Mouse (Mus musculus) left cerebral cortex, postnatal 10 days (tissue): ENCODE measurements around the gene Diaph2. TPM values are rescaled to one million over a fixed set of nuclear protein-coding genes. Genes with fewer than 3 reads are reported as not detected.

Experiments
- DNase-seq, 2 experiments: peaks; one replicate each; pipeline ENCODE4 v3.0.0; 2021 to 2022; ENCODE audit warnings: low spot score in 2 of 2, mixed read lengths in 1 of 2; ENCODE audit errors: extremely low spot score in 1 of 2
- intact Hi-C: fragments of 180-260 bp; cut with DNase I; formaldehyde crosslinking; loops from one replicate; pipeline ENCODE4 v1.15.1; 2025
- total RNA-seq, 2 experiments: library from RNA; stranded (reverse); gene quantifications; 2 replicates each; pipeline ENCODE4 v1.2.3; 2021

The Diaph2 gene
- 10 to 100 TPM; 14.7 to 14.9 TPM for total RNA-seq

GRCm38 (mm10) chrX:129749571-129750061, at the start of gene Diaph2:
Diaph2 (plus strand) TSS chrX:129749742.
- intact Hi-C loops: no loop called here
- DNase-seq: peak; percentile 47 to 88

- intact Hi-C loops: no loop called here
- DNase-seq: peak in 1 of 2 experiments; percentile 32
These were observed 47.8 kb upstream of the Diaph2 start for GRCm38 (mm10) chrX:129701634-129702312.

DNA sequence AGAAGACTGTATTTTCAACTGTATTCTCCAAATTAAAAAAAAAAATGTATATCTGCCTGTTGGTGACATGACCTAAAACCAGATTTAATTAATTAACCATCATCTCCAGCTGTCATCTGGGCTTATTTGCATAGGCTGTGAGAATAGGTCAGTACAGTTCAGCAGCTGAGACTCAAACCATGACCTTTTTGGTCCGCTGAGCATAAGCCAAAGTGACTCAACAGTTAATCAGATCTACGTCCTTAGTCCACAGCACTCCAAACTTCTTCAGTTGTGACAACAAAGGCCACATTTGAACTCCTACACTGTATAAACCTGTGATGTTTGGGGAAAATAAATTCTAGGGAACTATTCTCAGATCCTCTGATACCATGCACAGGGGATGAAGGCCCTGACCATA, 39.9 kb upstream of the Diaph2 start:
- no peak for DNase-seq
- intact Hi-C loops: no loop called here

GRCm38 (mm10) chrX:129728717-129729220, 20.8 kb upstream of the Diaph2 start:
- no peak for DNase-seq
- intact Hi-C loops: no loop called here

DNA sequence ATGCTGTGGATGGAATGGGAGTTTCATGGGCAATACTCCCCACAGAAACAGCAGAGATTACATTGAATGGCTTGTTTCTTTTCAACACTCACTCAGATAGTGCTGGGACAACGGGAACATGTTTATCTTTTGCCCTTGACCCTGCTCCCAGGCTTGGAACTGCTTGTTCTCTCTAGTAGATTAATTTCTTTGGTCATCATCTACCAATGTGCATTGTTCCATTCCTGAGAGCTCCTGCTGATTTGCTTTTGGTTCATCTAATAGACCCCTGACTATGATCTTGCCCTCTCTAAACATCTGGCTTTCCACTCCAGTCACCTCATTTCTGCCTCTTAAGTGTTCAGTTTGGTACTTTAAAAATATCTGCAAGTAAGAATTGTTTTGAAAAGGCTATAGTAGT, 13.0 kb upstream of the Diaph2 start:
- intact Hi-C loops: no loop called here
- no peak for DNase-seq

DNA sequence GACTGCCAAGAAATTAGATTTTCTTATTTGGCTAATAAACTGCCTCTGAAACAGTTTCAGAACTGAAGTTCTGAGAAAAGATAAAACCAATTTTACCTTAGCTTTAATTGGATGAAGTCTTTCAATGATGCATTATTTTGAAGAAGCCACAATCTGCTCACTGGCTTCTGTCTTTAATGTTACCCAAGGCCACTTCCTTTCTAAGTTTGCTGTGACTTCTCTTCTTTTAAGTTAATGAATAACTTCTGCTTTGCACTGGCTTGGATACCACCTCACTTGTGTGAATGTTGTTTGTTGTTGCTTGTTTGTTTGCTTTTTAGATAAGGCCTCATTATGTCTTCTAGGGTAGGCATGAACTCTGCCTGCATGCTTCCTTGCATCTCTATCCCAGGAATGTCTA, 10.3 kb upstream of the Diaph2 start:
- DNase-seq: no peak
- intact Hi-C loops: no loop called here

DNA sequence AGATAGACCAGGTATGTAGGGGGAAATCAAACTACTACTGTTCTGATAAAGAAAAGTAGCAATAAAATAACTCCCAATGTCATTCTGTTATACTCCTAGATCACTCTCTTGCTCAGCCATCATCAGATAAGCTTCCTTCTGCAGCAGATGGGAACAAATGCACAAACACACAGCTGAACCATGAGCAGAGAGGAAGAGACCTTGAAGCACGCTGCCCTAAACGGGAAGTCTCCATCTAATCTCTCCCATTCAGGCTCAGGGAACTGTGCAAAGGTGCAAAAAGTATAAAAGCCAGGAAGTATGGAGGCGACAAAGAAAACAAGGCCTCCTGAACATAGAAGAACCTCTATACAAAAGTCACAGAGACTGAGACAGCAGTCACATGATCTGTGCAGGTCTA, 6.6 kb upstream of the Diaph2 start:
- DNase-seq: no peak
- intact Hi-C loops: no loop called here

DNA sequence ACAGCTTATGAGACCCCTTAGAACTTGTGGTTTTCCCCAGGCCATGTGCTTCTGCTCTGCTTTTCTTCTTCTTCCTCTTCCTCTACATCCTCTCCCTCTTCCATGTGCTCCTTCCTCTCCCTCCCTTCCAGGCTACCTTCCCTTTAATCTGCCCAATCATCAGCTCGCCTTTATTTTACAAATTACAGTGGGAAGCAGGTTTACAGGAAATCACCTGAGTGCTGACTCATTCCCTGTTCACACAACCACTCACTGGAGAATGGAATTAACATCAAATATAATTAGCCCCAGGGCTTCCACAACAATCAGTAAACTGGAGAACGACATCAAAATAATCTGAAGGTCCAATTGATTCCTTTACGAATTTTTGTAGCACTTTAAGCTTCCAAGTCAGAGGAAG, 3.6 kb upstream of the Diaph2 start:
- intact Hi-C loops: no loop called here
- DNase-seq: no peak

DNA sequence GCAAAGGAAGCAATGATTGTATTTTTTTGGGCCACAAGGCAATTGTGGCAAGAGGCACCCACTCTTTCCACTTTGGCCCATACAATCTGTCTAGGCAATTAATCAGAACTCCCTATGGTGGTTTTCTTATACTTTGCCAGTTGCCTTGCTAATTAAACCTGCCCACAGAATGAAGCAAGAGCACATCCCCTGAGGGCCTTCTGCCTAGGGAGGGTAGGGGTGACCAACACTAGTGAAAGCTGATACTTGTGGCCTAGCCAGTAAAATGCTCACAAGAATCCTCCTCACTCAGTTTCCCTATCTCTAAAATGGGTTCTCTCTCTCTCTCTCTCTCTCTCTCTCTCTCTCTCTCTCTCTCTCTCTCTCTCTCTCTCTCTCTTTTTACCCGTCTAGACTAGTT, 440 bp upstream of the Diaph2 start:
- no peak for DNase-seq
- intact Hi-C loops: no loop called here

DNA sequence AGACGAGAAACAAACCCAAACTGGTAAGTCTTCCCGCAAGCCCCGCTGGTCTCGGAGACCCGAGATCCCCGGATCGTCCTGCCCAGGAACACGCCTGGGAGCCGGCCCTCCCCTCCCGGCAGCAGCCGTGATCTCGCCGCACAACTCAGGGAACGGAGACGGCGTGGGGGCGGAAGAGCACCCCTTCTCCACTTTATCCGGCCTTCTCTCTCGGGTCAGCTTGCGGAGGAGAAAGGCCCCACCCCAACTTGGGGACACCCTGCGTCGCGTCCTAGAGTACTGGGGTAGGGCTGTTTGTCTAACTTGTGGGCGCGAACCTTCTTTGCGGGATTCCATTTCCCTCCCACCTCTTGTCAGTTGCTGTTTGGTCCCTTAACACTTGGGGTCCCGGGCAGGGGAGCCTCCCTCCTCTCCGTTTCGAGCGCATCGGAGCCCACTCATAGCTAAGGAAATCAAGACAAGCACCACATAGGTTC, 590 bp downstream of the Diaph2 start:
- intact Hi-C loops: no loop called here
- peak in 1 of 2 experiments; percentile 34 for DNase-seq

GRCm38 (mm10) chrX:129750606-129751005, 1.1 kb downstream of the Diaph2 start:
- no peak for DNase-seq
- intact Hi-C loops: no loop called here

DNA sequence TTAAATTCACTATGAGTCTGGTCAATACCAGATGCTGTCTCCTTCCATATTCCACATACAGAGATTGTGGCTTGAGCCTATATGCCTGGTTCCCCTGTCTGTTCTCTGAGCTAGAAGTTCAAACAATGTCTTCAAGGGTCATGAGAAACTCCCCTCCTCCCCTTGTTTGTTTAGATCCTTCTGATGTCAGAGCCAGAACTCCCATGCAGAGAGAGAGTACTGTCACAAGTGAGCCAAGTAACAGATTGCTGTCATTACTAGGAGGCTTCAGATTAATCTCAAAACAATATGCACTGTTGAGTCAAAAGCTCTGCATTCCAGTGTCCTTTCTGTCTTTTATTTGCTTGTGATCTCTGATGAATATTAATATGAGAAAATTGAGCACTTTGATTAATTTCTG, 7.1 kb downstream of the Diaph2 start:
- no peak for DNase-seq

GRCm38 (mm10) chrX:129762649-129763048, 13.1 kb downstream of the Diaph2 start:
- intact Hi-C loops: no loop called here
- no peak for DNase-seq

More for the DNA sequence above, 7.1 kb downstream of the Diaph2 start:
- intact Hi-C loops: no loop called here

GRCm38 (mm10) chrX:129765378-129765777, 15.8 kb downstream of the Diaph2 start:
- DNase-seq: no peak
- intact Hi-C loops: no loop called here

- intact Hi-C loops: no loop called here
- no peak for DNase-seq
These were observed 17.3 kb downstream of the Diaph2 start for GRCm38 (mm10) chrX:129766811-129767210.

GRCm38 (mm10) chrX:129770625-129771024, 21.1 kb downstream of the Diaph2 start:
- DNase-seq: peak in 1 of 2 experiments; percentile 2
- intact Hi-C loops: no loop called here

DNA sequence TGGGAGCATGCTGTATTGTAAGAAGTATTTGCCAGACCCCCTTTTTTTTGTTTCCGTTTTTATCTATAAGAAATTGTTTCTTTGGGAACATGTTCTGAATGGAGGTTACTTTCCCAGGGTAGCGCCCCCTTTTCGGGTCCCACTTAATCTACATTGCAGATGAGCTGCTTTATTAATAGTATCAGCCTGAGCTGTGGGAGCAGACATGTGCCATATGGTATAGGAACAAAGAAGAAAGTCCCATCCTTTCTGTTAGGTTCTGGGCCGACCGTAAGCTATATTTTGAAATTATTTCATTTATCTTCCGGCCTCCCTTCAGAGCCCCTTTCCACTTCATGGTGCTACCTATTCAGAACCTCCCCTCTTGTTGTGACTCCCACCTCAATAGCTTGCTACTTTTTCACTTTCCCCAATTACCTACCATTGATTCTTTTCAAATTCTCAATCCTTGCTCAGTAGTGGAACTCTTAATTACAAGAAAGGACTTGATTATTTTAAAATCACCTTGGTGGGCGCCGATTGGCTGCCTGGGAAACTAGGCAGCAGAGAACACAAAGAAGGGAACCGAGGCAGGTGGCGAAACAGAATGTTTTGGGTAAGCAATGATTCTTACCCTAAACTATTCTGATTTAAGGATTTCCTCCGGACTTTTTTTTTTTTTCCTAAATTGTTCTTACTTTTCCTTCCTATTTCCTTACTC, 24.2 kb downstream of the Diaph2 start:
- intact Hi-C loops: no loop called here
- DNase-seq: no peak

- DNase-seq: no peak
- intact Hi-C loops: no loop called here
These were observed 24.9 kb downstream of the Diaph2 start for GRCm38 (mm10) chrX:129774478-129774877.

- intact Hi-C loops: no loop called here
- no peak for DNase-seq
These were observed 27.2 kb downstream of the Diaph2 start for GRCm38 (mm10) chrX:129776761-129777160.

- DNase-seq: no peak
- intact Hi-C loops: no loop called here
These were observed 27.9 kb downstream of the Diaph2 start for GRCm38 (mm10) chrX:129777404-129777962.
